Mouse (Mus musculus) v-Abl transformed pro-B cells (cell line): ENCODE measurements around the gene Vmn2r79.
"Not testable (repeated sequence)": the region's sequence is repeated elsewhere in the genome, so short reads cannot be mapped to it uniquely, and the experiment has no call there.

Experiments
- in situ Hi-C, 2 experiments: fragments of 400-800 bp; cut with MboI; formaldehyde crosslinking; loops; one replicate each; pipeline ENCODE4 v1.15.1; 2025; ENCODE audit not compliant: unreplicated experiment in 2 of 2

The Vmn2r79 gene

DNA sequence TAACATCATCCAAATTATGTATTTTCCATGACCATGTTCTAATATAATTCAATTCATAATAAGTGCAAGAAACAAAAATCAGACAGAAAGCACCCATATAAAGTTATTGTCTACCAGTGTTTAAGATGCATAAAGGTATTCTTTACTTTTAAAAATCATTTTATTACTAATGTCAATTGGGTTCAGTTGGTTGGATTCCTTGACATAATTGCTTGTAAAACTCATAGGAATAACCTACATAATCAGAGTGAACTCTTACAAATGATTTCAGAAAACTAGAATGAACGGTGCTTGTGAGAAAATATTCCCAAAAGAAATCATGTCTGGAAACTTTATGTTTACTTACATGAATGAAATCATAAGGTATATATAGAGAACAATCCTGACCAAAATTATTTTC lies at the start of gene Vmn2r79:
Gene Vmn2r79 (plus strand): TSS at position 301 of the 400 bp plus-strand sequence.
- in situ Hi-C loops, result not testable (repeated sequence)

DNA sequence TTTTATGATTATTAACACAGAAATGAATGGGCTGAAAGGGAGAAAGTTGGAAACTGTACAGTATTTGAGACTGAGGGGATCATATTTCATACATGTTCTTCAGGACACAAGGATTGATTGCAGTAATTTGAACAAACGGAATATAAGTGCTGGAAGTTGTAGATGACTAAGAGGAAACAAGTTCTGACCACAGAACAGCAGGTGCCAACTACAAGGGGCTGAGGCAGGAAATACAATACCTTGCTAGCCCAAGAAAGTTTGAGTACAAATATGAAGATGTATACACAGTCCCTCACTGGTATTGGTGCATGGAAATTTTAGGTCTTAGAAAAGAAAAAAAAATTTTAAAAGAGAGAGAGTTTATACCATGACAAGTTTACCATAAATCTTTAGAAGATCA lies 1.2 kb upstream of the Vmn2r79 start:
- in situ Hi-C loops, result no loop called here

DNA sequence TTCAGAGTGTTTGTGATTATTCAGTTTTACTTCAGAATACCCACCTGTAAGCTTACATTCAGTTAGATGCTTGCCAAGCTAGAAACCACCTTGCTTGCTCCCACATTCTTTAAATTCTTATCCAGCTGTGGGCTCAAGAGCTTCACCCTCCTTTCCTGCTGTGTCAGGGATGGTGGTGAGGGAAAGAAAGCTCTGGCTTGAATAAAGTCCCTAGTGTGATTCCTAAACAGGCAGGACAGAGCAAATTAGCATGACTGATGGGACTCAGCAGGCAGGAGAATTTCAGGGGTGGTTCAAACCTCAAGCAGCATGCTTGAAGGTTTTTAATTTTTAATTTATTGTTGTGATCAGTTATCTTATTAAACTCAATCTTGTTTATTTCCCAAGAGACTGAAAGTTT lies 30.6 kb downstream of the Vmn2r79 start:
- in situ Hi-C loops, result not testable (repeated sequence)

DNA sequence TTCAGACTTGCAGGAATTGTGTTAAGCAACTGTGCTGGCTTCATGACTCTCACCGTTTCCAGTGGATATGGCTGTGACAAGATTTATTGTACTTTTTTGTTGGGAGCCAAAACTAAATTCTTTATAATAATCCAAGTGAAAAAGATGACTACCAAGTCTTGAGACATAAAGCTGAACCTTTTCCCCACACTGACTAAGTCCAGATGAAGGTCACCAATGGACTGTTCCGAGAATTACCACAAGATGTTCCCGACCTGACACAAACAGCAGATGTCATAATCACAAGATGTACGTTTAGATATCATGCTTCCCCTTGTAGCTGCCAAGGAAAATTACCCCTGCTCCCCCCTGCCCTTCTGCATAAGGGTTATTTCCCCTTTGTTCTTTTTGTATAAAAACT lies 67.7 kb downstream of the Vmn2r79 start:
- in situ Hi-C loops, result no loop called here
